Mouse (Mus musculus): Measurements from ENCODE around the gene Hdac6. TPM values are rescaled to one million over a fixed set of nuclear protein-coding genes. Genes with fewer than 3 reads are reported as not detected.

Gene Hdac6
- 16.9 and 17.2 TPM in 2 replicates for polyA plus RNA-seq (2012; rRNA removed)

DNA sequence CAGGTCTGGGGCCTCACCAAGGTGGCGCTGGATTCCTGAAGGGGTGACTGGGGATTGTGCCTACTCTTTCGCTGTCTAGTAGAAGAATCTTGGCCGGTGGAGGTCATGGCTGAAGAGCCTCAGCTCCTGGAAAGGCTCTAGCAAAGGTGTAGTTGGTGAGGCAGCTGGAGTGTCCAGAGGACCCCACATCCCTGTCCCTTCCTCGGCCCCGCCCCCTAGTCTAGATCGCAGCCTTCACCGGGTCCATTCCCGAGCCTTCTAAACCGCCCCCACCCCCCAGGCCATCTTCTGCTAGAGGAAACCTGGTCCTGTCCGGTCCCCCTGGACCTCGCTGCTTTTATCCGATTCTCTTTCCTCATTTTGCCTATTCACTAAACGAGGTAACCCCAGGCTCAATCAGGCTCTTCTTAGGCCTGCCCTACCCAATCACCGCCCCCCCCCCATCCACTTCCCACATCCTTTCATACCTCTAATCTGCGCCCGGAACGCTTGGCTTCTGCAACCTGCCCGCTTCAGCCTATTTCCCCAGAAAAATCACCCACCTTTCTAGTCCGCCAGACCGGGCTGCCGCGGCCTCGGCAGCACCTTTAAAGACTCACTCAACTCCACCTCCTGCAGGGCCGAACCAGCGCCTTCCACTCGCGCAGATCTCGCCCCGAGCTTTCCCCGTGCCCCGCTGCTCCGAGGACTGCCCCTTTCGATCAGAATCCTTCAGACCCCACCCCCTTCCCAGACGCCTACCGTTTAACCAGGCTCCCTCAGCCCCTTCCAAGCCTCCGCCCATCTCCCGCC, at the start of gene Hdac6:
Hdac6 (minus strand) TSS at position 782 of the 792 bp plus-strand sequence.
- TF ChIP-seq POLR2A (IDR thresholded peaks at IDR 0.05; ENCODE audit: low read depth, low read length) (no peak), CTCF (IDR thresholded peaks at IDR 0.05; ENCODE audit: extremely low read depth, insufficient read depth, insufficient read length, insufficient replicate concordance) (no peak)
- Histone ChIP-seq H3K36me3 (ENCODE audit: control insufficient read depth, insufficient read depth, low read length) (no peaks in the 10 kb centered on the region), H3K27me3 (ENCODE audit: control insufficient read depth, insufficient read depth, low read length) (no peaks in the 10 kb centered on the region), H3K4me3 (ENCODE audit: extremely low read depth, insufficient read depth, insufficient read length) (peak within 1 kb of the TSS; percentile 69), H3K4me1 (ENCODE audit: control insufficient read depth, insufficient read depth, insufficient read length) (no peaks in the 10 kb centered on the region; the same call in 1 of the 2 replicates), H3K27ac (ENCODE audit: insufficient read depth, low read length) (0 out of 2 replicates have a peak within 1 kb of the TSS, but pooled peaks have one; percentile 13)
- no peak for DNase-seq (ENCODE audit: low read depth in 1 of 2, low spot score in 2 of 2)
- 29% methylated on average over 37 of the region's 37 CpGs for whole genome bisulfite sequencing

DNA sequence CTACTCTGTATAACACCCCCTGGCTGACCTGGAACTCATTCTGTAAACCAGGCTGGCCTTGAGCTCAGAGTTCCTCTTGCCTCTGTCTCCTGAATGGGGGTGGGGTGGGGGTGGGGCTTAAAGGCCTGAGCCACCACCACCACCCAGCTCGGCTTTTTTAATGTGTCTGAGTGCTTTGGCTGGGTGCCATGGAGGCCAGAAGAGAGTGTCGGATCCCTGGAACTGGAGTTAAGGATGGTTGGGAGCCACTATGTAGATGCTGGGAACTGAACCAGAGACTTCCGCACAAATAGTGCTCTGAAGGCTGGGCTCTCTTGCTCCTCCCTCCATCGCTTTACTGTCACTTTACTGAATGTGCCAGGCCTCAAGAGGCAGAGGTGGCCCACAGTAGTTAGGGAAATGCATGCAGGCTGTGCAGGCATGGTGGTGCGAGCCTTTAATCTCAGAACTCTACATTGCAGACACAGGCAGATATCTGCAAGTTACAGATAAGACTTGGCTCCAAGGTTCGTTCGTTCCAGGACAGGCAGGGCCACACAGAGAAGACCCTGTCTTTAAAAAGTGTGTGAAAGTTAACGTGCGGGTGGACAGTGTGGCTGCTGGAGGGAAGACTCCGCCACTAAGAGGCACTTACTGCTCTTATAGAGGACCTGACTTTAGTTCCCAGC, 45.5 kb upstream of the Hdac6 start:
- H3K4me1 ChIP-seq (ENCODE audit: control insufficient read depth, insufficient read depth, insufficient read length) = no peaks in the 10 kb centered on the region
- no peaks in the 10 kb centered on the region for H3K36me3 ChIP-seq (ENCODE audit: control insufficient read depth, insufficient read depth, low read length)
- H3K27ac ChIP-seq (ENCODE audit: insufficient read depth, low read length) = no peak overlapping the region; the same call in 1 of the 2 replicates
- WGBS = 77% methylated on average over 10 of the region's 10 CpGs
- no peak overlapping the region for H3K4me3 ChIP-seq (ENCODE audit: extremely low read depth, insufficient read depth, insufficient read length)
- no peaks in the 10 kb centered on the region for H3K27me3 ChIP-seq (ENCODE audit: control insufficient read depth, insufficient read depth, low read length)
- no peak for DNase-seq (ENCODE audit: low read depth in 1 of 2, low spot score in 2 of 2)
- TF ChIP-seq POLR2A (IDR thresholded peaks at IDR 0.05; ENCODE audit: low read depth, low read length) = no peak
- TF ChIP-seq CTCF (IDR thresholded peaks at IDR 0.05; ENCODE audit: extremely low read depth, insufficient read depth, insufficient read length, insufficient replicate concordance) = no peak

DNA sequence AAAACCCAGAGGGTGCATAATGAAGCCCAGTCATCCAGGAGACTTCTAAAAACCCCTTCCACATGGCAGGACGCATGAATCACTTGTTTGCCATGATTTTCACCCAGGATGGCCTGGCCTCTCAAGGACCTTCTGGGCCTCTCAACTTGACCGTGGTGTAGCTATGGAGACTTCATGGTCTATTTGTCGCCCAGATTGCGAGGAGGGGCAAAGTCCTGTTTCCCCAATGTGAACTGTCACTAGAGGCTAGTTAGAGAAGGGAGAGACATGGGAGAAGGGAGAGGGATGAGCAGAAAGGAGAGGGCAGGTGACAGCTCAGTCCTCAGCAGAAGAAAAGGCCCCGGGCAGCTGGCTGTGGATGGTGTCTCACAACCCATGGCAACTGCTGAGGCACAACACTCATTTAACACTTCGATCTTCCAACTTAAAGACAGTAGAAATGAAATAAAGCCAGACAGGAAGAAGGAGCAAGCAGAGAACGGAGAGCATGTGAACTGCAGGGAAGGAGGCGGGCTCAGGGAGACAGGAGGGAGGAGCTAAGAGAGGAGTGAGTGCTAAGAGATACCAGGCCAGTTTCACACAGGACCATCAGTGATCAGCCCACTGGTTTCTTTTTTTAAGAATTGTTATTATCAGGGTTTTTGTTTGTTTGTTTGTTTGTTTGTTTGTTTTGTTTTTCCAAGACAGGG, 44.8 kb upstream of the Hdac6 start:
- 72% methylated on average over 8 of the region's 8 CpGs for WGBS
- DNase-seq (ENCODE audit: low read depth in 1 of 2, low spot score in 2 of 2) = no peak

DNA sequence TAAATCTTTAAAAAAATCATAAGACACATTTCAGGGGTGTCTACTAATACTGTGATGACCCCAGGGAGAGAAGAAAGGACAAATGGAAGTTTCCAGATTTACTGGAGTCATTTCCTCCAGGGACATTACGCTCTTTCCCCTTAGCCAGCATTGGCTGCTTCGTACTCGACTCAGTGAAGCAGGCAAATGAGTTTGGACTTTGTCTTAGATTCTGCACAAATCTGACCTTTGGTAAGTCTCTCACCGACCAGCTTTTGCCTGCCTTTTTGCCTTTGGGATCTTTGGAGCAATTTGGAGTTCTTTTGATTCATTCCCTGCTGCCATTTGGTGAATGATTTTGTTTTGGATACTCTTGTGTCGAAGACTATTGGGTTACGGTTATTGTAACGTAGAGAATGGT, 33.7 kb upstream of the Hdac6 start:
- no peak for DNase-seq (ENCODE audit: low read depth in 1 of 2, low spot score in 2 of 2)
- no peak overlapping the region for H3K27ac ChIP-seq (ENCODE audit: insufficient read depth, low read length)
- WGBS = 92% methylated on average over 7 of the region's 7 CpGs
- TF ChIP-seq CTCF (IDR thresholded peaks at IDR 0.05; ENCODE audit: extremely low read depth, insufficient read depth, insufficient read length, insufficient replicate concordance) (no peak), POLR2A (IDR thresholded peaks at IDR 0.05; ENCODE audit: low read depth, low read length) (no peak)
- no peaks in the 10 kb centered on the region for H3K4me1 ChIP-seq (ENCODE audit: control insufficient read depth, insufficient read depth, insufficient read length)
- H3K36me3 ChIP-seq (ENCODE audit: control insufficient read depth, insufficient read depth, low read length) = no peaks in the 10 kb centered on the region
- H3K4me3 ChIP-seq (ENCODE audit: extremely low read depth, insufficient read depth, insufficient read length) = no peak overlapping the region
- H3K27me3 ChIP-seq (ENCODE audit: control insufficient read depth, insufficient read depth, low read length) = no peaks in the 10 kb centered on the region

More for the DNA sequence above, 44.8 kb upstream of the Hdac6 start:
- H3K36me3 ChIP-seq (ENCODE audit: control insufficient read depth, insufficient read depth, low read length) = no peaks in the 10 kb centered on the region
- TF ChIP-seq POLR2A (IDR thresholded peaks at IDR 0.05; ENCODE audit: low read depth, low read length) (no peak), CTCF (IDR thresholded peaks at IDR 0.05; ENCODE audit: extremely low read depth, insufficient read depth, insufficient read length, insufficient replicate concordance) (no peak)
- no peak overlapping the region for H3K27ac ChIP-seq (ENCODE audit: insufficient read depth, low read length)
- H3K27me3 ChIP-seq (ENCODE audit: control insufficient read depth, insufficient read depth, low read length) = no peaks in the 10 kb centered on the region
- H3K4me3 ChIP-seq (ENCODE audit: extremely low read depth, insufficient read depth, insufficient read length) = no peak overlapping the region
- H3K4me1 ChIP-seq (ENCODE audit: control insufficient read depth, insufficient read depth, insufficient read length) = no peaks in the 10 kb centered on the region

DNA sequence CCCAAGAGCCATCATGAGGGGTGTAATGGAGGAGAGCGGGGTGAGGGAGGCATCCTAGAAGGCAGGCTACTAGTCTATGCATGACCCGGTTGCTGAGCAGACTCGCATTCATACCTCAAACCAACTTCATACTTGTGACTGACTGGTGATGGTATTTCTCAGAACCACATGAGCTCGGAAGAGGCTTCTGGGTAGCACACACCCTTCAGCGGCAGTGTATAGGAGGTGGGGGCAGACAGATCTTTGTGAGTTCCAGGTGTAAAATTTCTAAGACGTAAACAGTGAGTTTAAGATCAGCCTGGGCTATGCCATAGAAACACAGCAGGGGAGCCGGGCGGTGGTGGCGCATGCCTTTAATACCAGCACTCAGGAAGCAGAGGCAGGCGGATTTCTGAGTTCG, 30.2 kb upstream of the Hdac6 start, which contains the start of gene Gata1:
Gata1 (minus strand) TSS at position 180 of the 400 bp plus-strand sequence.
- no peaks in the 10 kb centered on the region for H3K36me3 ChIP-seq (ENCODE audit: control insufficient read depth, insufficient read depth, low read length)
- TF ChIP-seq CTCF (IDR thresholded peaks at IDR 0.05; ENCODE audit: extremely low read depth, insufficient read depth, insufficient read length, insufficient replicate concordance) = no peak
- TF ChIP-seq POLR2A (IDR thresholded peaks at IDR 0.05; ENCODE audit: low read depth, low read length) = no peak
- no peaks in the 10 kb centered on the region for H3K4me1 ChIP-seq (ENCODE audit: control insufficient read depth, insufficient read depth, insufficient read length)
- no peak within 1 kb of the TSS for H3K4me3 ChIP-seq (ENCODE audit: extremely low read depth, insufficient read depth, insufficient read length)
- DNase-seq (ENCODE audit: low read depth in 1 of 2, low spot score in 2 of 2) = no peak
- H3K27me3 ChIP-seq (ENCODE audit: control insufficient read depth, insufficient read depth, low read length) = no peaks in the 10 kb centered on the region
- H3K27ac ChIP-seq (ENCODE audit: insufficient read depth, low read length) = no peak within 1 kb of the TSS
- 84% methylated on average over 11 of the region's 11 CpGs for WGBS

DNA sequence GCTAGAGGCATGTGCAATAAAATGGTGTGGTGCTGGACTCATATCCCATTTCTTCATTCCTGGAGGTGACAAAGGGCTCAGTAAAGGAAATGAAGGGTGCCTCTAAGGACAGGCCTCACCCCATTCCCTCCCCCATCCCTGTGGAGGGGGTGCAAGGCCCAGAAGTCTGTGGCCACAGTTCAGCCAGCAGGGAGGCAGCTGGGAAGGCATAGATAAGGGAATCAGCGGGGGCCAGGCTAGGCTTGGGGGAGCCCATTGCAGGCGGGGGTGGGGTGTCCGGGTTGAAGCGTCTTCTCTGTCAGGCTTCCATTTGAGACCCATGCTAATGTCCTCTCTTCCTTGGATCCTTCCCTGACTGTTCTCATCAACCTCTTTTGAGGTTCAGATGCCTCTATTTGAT, 23.6 kb upstream of the Hdac6 start:
- TF ChIP-seq CTCF (IDR thresholded peaks at IDR 0.05; ENCODE audit: extremely low read depth, insufficient read depth, insufficient read length, insufficient replicate concordance) (no peak), POLR2A (IDR thresholded peaks at IDR 0.05; ENCODE audit: low read depth, low read length) (no peak)
- DNase-seq (ENCODE audit: low read depth in 1 of 2, low spot score in 2 of 2) = no peak
- Histone ChIP-seq H3K4me1 (ENCODE audit: control insufficient read depth, insufficient read depth, insufficient read length) (no peaks in the 10 kb centered on the region), H3K36me3 (ENCODE audit: control insufficient read depth, insufficient read depth, low read length) (no peaks in the 10 kb centered on the region), H3K27ac (ENCODE audit: insufficient read depth, low read length) (no peak overlapping the region), H3K4me3 (ENCODE audit: extremely low read depth, insufficient read depth, insufficient read length) (no peak overlapping the region), H3K27me3 (ENCODE audit: control insufficient read depth, insufficient read depth, low read length) (no peaks in the 10 kb centered on the region)
- 70% methylated on average over 4 of the region's 4 CpGs for WGBS
